Mouse (Mus musculus) neural tube, embryonic 15.5 days (tissue): ENCODE data around the gene Tcea2. TPM values are rescaled to one million over a fixed set of nuclear protein-coding genes. Genes with fewer than 3 reads are reported as not detected.

Experiments used
- ATAC-seq: fragments of 200-750 bp; cut with Nextera tagmentation; 2 replicates; pipeline ENCODE4 v1.8.0; 2017; ENCODE audit warnings: mild to moderate bottlenecking, moderate TSS enrichment, moderate library complexity; ENCODE audit not compliant: low FRiP score
- H3K27ac ChIP-seq: fragments of 300-500 bp; sonication (generic); replicated peaks from 2 replicates; pipeline ENCODE4 v1.5.1; 2015; ENCODE audit warnings: mild to moderate bottlenecking, inconsistent platforms
- H3K27me3 ChIP-seq: fragments of 300-500 bp; sonication (generic); replicated peaks from 2 replicates; pipeline ENCODE4 v1.6.1; 2015; ENCODE audit warnings: inconsistent platforms
- H3K36me3 ChIP-seq: fragments of 300-500 bp; sonication (generic); 2 replicates; pipeline ENCODE4 v1.6.1; 2015; ENCODE audit warnings: inconsistent platforms
- H3K4me1 ChIP-seq: fragments of 300-500 bp; sonication (generic); 2 replicates; pipeline ENCODE4 v1.6.1; 2015; ENCODE audit warnings: inconsistent platforms
- H3K4me2 ChIP-seq: fragments of 300-500 bp; sonication (generic); 2 replicates; pipeline ENCODE4 v1.6.1; 2015; ENCODE audit warnings: inconsistent platforms, mild to moderate bottlenecking, moderate library complexity
- H3K4me3 ChIP-seq: fragments of 300-500 bp; sonication (generic); replicated peaks from 2 replicates; pipeline ENCODE4 v1.5.1; 2015; ENCODE audit warnings: mild to moderate bottlenecking, inconsistent platforms
- H3K9ac ChIP-seq: fragments of 300-500 bp; sonication (generic); replicated peaks from 2 replicates; pipeline ENCODE4 v1.6.1; 2015; ENCODE audit warnings: mild to moderate bottlenecking, inconsistent platforms
- H3K9me3 ChIP-seq: fragments of 300-500 bp; sonication (generic); replicated peaks from 2 replicates; pipeline ENCODE4 v1.6.1; 2016; ENCODE audit warnings: inconsistent platforms
- WGBS: fragments of 180-500 bp; shearing (Covaris S2); methylation state at CpG from one replicate; pipeline ENCODE4 v1.1.7; 2015; ENCODE audit warnings: mixed read lengths; 5-methylcytosine and 5-hydroxymethylcytosine counted together
- polyA plus RNA-seq: library from polyadenylated mRNA; unstranded; fragments of >200 nt; fragmentation: Nextera tagmentation; extraction: Ambion mirVana; gene quantifications from 2 replicates; pipeline ENCODE4 v1.2.1, GENCODE M21; 2015

Gene Tcea2
- polyA plus RNA-seq, 1 experiment from 2014 or later, result 44.9 TPM

DNA sequence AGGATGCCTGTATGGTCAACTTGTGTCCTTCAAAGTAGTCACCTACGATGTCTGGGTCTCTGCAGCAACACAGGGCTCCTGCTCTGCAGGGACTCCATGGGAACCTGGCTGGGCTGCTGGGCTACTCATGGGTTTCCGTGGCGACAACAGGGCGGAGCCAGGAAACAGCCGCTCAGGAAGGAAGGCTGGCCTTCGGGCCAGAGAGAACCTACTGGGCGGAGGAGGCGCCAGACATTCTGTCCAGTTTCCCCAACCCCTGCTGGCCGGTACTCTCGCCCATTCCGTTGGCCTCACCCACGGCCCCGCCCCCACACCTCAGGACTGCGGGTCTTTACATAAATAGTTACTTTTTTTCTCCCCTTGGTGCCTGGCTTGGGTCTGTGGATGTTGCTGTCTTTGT lies 4.7 kb upstream of the Tcea2 start:
- Histone ChIP-seq H3K4me1 (peaks cover 34% of the 10 kb centered on the region), H3K4me3 (no peak overlapping the region), H3K27ac (0 out of 2 replicates have a peak overlapping the region, but pooled peaks have one; percentile 41), H3K36me3 (no peaks in the 10 kb centered on the region), H3K9ac (no peak overlapping the region), H3K9me3 (no peaks in the 10 kb centered on the region), H3K4me2 (peak overlapping the region; percentile 44), H3K27me3 (peaks cover 40% of the 10 kb centered on the region)
- 4% methylated on average over 14 of the region's 14 CpGs for WGBS
- no peak for ATAC-seq

DNA sequence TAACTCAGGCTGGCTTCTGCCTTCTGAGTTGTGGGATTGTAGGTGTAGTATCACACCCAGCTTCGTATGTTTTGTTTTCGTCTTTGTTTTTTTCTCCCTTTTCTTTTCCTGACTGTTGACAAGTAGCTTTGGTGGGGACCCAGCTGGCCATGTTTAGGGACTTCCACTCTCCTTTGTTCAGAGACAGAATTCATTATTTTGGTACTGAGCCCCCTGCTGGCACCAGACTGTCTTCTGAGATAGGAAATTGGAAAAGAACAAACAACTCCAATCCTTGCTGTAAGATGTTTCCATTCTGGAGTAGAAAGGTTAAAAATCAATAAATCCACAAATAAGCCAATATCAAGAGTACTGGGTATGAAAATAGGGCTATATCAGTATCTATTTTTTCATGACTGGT lies 3.7 kb upstream of the Tcea2 start:
- H3K27ac ChIP-seq, result peak overlapping the region; percentile 64
- peaks cover 30% of the 10 kb centered on the region for H3K27me3 ChIP-seq
- no peak overlapping the region for H3K9ac ChIP-seq
- H3K9me3 ChIP-seq, result no peaks in the 10 kb centered on the region
- ATAC-seq, result no peak
- H3K4me1 ChIP-seq, result peaks cover 34% of the 10 kb centered on the region
- H3K4me2 ChIP-seq, result no peak overlapping the region
- no peaks in the 10 kb centered on the region for H3K36me3 ChIP-seq
- H3K4me3 ChIP-seq, result no peak overlapping the region
- WGBS, result 39% methylated on average over 2 of the region's 2 CpGs

DNA sequence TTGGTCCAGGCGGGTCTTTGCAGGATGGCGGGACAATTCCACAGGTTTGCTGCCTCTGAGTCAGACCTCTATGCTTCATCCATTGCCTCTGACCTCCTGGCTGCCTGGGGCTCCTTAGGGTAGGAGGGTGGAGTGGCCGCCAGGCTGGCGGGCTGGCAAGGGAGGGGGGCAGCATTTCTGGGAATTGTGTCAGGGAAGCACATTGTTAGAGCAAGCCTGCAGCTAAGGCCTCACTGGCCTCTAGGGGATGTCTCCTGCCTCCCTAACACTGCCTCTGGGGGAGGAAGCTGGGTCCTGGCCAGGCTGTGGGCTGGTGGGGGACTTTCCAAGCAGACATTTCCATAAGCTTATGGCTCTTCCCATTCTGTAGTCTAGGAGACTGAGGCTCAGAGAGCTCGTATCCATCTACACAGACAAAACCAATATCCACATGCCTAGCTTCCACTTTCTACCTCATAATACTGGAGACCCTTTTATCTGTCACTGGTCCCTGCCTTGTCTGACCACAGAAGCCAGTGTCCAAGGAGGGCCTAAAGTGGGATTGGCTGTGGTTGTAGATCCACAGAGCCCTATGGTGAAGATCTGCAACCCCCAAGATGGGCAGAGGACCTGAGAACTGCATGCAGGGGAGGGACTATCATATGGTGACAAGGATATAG lies 2.9 kb upstream of the Tcea2 start:
- no peak overlapping the region for H3K9ac ChIP-seq
- H3K27ac ChIP-seq, result peak overlapping the region; percentile 64
- no peaks in the 10 kb centered on the region for H3K36me3 ChIP-seq
- WGBS, result 54% methylated on average over 5 of the region's 5 CpGs
- no peak overlapping the region for H3K4me3 ChIP-seq
- ATAC-seq, result no peak
- H3K27me3 ChIP-seq, result peaks cover 22% of the 10 kb centered on the region
- H3K9me3 ChIP-seq, result no peaks in the 10 kb centered on the region
- H3K4me1 ChIP-seq, result peaks cover 38% of the 10 kb centered on the region
- H3K4me2 ChIP-seq, result no peak overlapping the region

DNA sequence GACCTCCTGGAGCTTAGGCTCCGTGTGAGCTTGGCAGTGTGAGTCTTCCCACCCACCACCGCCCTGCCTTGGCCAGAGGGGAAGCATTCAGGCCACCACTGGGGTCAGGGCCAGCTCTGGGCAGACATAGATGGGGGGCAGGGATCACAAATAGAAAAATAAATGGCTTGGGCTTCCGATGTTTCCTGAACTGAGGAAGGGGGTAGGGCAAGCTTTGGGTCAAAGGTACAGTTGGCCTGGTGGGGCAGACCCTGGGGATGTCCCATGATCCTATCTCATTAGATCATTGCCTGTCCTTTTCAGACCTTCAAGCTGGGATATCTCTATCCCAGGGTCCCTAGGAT lies 2.4 kb upstream of the Tcea2 start:
- H3K9ac ChIP-seq, result no peak overlapping the region
- no peak overlapping the region for H3K4me2 ChIP-seq
- no peak overlapping the region for H3K4me3 ChIP-seq
- no peaks in the 10 kb centered on the region for H3K9me3 ChIP-seq
- no peak for ATAC-seq
- no peaks in the 10 kb centered on the region for H3K36me3 ChIP-seq
- 64% methylated on average over 3 of the region's 3 CpGs for WGBS
- no peak overlapping the region for H3K27ac ChIP-seq
- H3K4me1 ChIP-seq, result peaks cover 40% of the 10 kb centered on the region
- peaks cover 17% of the 10 kb centered on the region for H3K27me3 ChIP-seq

DNA sequence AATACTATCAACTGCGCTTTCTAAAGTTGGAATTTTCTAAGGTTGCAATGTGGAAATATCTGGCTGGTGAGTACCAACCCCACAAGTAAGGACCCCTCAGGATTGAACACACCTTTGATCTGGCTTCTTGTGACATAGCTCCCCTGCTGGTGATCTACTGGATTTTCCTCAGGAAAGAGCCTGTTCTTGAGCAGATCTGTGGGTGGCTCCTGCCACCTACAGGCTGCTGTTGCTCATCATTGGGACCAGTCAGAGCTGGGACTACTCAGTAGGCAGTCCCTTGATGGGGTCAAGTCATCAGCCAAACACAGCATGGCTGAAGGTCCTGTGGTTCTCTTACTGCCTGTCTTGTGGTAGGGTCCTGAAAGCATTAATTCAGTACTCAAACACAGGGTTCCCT lies 1.3 kb upstream of the Tcea2 start:
- peak; percentile 43 for ATAC-seq
- 51% methylated on average over 1 of the region's 1 CpGs for WGBS
- no peak overlapping the region for H3K9ac ChIP-seq
- H3K9me3 ChIP-seq, result no peaks in the 10 kb centered on the region
- H3K4me3 ChIP-seq, result no peak overlapping the region
- H3K4me2 ChIP-seq, result no peak overlapping the region
- no peak overlapping the region for H3K27ac ChIP-seq
- no peaks in the 10 kb centered on the region for H3K36me3 ChIP-seq
- 0 out of 2 replicates have a peak, but pooled peaks cover 6% of the 10 kb centered on the region for H3K27me3 ChIP-seq
- peaks cover 40% of the 10 kb centered on the region for H3K4me1 ChIP-seq

DNA sequence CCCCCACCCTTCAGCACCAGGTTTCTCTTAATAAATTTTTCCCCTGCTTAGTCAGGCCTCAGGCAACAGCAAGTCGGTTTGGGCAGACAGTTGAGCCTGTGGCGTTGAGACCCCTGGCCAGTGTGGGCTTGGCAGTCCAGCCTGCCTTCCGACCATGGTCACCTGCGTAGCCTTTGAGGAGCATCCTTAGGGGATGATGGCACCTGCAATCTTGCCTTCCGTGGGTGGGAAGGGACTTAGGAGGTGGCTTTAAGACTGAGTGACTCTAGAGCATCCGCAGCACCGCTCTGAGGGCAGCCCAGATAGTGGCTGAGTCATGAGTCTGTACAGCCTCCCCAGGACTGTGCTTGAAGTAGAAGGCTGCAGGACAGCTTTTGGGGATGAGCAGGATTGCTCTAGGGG lies 607 bp downstream of the Tcea2 start:
- peak overlapping the region; percentile 58 for H3K4me3 ChIP-seq
- peaks cover 7% of the 10 kb centered on the region; the same call in 1 of the 2 replicates for H3K36me3 ChIP-seq
- peak; percentile 45 for ATAC-seq
- H3K4me1 ChIP-seq, result peaks cover 35% of the 10 kb centered on the region
- no peaks in the 10 kb centered on the region for H3K27me3 ChIP-seq
- H3K27ac ChIP-seq, result peak overlapping the region; percentile 76
- peak overlapping the region; percentile 83 for H3K4me2 ChIP-seq
- WGBS, result 18% methylated on average over 7 of the region's 7 CpGs
- peak overlapping the region; percentile 78 for H3K9ac ChIP-seq
- H3K9me3 ChIP-seq, result no peaks in the 10 kb centered on the region

DNA sequence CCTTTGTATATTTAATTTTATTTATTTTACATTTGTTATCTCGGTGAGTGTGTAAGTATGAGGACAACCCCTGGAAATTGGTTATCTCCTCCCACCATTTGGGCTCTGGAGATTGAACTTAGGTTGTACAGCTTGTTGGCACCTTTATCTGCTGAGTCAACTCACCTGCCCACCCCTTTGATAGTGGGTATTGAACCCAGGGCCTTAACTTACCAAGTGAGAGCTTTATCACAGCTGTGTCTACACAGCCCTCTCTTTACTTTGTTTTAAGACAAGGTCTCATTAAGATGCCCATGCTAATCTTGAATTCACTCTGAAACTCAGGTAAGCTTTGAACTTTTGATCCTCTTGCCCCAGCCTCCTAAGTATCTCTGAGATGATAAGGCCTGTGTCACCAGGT lies 1.9 kb downstream of the Tcea2 start:
- no peak for ATAC-seq
- Histone ChIP-seq H3K27ac (no peak overlapping the region), H3K4me2 (no peak overlapping the region), H3K36me3 (peaks cover 18% of the 10 kb centered on the region), H3K27me3 (no peaks in the 10 kb centered on the region), H3K9ac (no peak overlapping the region), H3K9me3 (no peaks in the 10 kb centered on the region), H3K4me1 (peaks cover 28% of the 10 kb centered on the region), H3K4me3 (no peak overlapping the region)
- WGBS, result 95% methylated on average over 1 of the region's 1 CpGs

DNA sequence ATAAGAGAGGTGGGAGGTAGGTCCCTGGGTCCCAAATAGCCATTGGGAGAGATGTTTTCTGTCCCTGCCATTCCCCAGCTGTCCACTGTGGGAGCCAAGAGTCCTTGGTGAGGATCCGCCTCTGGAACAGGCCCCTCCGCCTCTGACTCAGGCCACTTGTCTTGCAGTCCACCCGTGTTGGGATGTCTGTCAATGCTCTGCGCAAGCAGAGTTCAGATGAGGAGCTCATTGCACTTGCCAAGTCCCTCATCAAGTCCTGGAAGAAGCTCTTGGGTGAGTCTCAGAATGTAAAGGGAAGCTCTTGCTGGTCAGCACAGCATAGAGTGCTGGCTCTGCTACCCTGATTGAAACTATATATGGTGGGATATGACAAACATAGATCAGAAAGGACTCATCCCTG lies 3.3 kb downstream of the Tcea2 start:
- WGBS, result 68% methylated on average over 4 of the region's 4 CpGs
- no peak overlapping the region for H3K4me3 ChIP-seq
- no peak overlapping the region for H3K27ac ChIP-seq
- H3K4me2 ChIP-seq, result no peak overlapping the region
- H3K4me1 ChIP-seq, result peaks cover 28% of the 10 kb centered on the region
- no peak overlapping the region for H3K9ac ChIP-seq
- ATAC-seq, result no peak
- peaks cover 32% of the 10 kb centered on the region for H3K36me3 ChIP-seq
- no peaks in the 10 kb centered on the region for H3K27me3 ChIP-seq
- no peaks in the 10 kb centered on the region for H3K9me3 ChIP-seq

DNA sequence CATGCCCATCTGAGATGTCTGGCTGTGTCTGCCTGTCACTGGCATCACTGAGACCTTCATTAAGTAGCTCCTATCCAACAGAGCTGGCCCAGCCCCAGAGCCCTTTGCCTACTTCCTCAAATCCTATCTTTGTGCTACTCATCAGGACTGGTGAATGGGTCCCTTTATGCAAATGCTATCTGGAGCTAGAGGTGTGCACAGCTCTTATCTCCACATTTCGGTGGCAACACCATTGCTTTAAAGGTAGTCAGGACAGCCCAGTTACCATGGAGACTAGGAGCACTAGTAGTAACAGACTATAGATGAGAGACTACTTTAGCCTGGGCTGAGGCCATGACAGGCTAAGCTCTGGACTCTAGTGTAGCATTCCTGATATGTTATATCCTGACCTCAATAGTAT lies 4.6 kb downstream of the Tcea2 start:
- H3K36me3 ChIP-seq, result peaks cover 43% of the 10 kb centered on the region
- no peak overlapping the region for H3K9ac ChIP-seq
- 97% methylated on average over 1 of the region's 1 CpGs for WGBS
- H3K9me3 ChIP-seq, result no peaks in the 10 kb centered on the region
- no peak overlapping the region for H3K27ac ChIP-seq
- no peak overlapping the region for H3K4me2 ChIP-seq
- no peak overlapping the region for H3K4me3 ChIP-seq
- H3K27me3 ChIP-seq, result no peaks in the 10 kb centered on the region
- peaks cover 23% of the 10 kb centered on the region for H3K4me1 ChIP-seq
- ATAC-seq, result no peak

DNA sequence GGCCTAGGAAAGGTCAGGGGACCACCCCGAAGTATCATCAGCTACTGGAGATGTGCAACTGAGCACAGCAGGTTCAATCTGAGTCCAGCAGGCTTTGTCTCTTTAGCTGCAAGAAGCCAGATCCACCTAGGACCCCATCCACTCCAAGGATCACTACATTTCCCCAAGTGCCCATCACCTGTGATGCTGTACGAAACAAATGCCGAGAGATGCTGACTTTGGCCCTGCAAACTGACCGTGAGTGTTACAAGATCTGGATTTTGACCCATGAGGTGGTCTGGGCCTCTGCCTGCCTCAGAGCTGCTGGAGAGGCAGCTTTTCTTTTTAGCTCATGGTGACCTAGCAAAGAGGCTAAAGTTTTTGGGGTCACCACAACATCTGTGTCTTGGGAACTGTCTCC lies 5.6 kb downstream of the Tcea2 start:
- Histone ChIP-seq H3K4me2 (no peak overlapping the region), H3K9me3 (no peaks in the 10 kb centered on the region), H3K4me1 (peaks cover 23% of the 10 kb centered on the region), H3K36me3 (peaks cover 45% of the 10 kb centered on the region), H3K27me3 (no peaks in the 10 kb centered on the region), H3K4me3 (no peak overlapping the region), H3K27ac (no peak overlapping the region), H3K9ac (no peak overlapping the region)
- no peak for ATAC-seq
- WGBS, result 96% methylated on average over 4 of the region's 4 CpGs

DNA sequence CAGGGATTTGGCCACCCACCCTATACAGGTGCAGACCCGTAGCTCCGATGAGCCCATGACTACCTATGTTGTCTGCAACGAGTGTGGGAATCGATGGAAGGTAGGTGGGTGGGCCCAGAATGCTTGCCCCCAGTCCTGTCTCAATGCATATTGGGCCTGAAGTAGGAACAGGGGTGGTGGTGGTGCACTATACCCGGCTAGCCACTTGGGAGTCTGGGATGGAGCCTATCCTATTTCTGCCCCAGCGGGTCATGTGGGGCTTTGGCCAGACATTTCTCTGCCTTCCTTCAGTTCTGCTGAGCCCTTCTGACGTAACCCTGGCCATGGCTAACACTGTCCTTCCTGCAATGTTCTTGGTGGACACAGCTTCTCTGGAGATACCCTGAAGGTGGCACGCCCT lies 7.5 kb downstream of the Tcea2 start:
- Histone ChIP-seq H3K27me3 (no peaks in the 10 kb centered on the region), H3K4me3 (no peak overlapping the region), H3K4me1 (peaks cover 22% of the 10 kb centered on the region), H3K9ac (no peak overlapping the region), H3K27ac (no peak overlapping the region), H3K4me2 (no peak overlapping the region), H3K36me3 (peaks cover 45% of the 10 kb centered on the region), H3K9me3 (no peaks in the 10 kb centered on the region)
- ATAC-seq, result no peak
- WGBS, result 95% methylated on average over 8 of the region's 8 CpGs

DNA sequence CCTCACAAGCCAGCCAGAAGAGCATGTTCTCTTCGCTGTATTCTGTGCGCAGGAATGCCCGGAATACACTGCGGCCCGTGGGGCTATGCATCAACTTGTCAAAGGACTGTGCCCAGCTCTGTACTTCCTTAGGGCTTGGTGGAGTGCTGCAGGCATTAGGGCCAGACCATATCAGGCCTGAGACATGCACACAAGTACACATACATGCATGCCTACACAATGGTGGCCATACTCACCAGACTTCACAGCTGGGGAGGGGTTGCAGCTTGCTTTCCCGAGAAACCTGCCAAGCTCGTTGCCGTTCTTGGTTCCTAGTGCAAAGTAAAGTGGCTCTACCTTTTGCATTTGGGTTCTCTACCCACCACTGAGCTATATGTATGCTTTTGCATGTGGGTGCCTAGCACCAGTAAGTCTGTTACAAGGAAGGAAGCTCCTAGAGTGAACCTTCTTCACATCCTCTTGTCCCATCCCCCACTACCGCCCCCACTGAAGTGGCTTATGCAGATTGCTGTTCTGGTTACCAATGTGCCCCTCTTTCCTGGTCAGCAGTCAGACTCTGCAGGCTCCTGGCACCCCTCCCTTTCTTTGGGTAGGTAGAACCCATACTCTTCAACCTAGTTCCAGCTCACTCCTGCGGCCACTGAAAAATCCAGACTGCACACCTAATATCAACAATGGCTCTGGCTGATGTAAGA lies 9.5 kb downstream of the Tcea2 start:
- H3K9me3 ChIP-seq, result no peaks in the 10 kb centered on the region
- no peaks in the 10 kb centered on the region for H3K27me3 ChIP-seq
- H3K4me2 ChIP-seq, result no peak overlapping the region
- peaks cover 45% of the 10 kb centered on the region for H3K36me3 ChIP-seq
- H3K4me1 ChIP-seq, result peaks cover 35% of the 10 kb centered on the region
- H3K4me3 ChIP-seq, result no peak overlapping the region
- WGBS, result 92% methylated on average over 10 of the region's 10 CpGs
- ATAC-seq, result no peak
- H3K9ac ChIP-seq, result no peak overlapping the region
- H3K27ac ChIP-seq, result no peak overlapping the region
